Mouse (Mus musculus) left cerebral cortex, adult 18-20 months (tissue): ENCODE results near the gene AC170998.1. TPM values are rescaled to one million over a fixed set of nuclear protein-coding genes. Genes with fewer than 3 reads are reported as not detected.
"Not testable (repeated sequence)": the region's sequence is repeated elsewhere in the genome, so short reads cannot be mapped to it uniquely, and the experiment has no call there.

Experiments
- DNase-seq, 2 experiments: peaks; one replicate each; pipeline ENCODE4 v3.0.0; 2021 to 2022; ENCODE audit warnings: low spot score in 2 of 2, mixed read lengths in 1 of 2
- total RNA-seq, 2 experiments: library from RNA; stranded (reverse); gene quantifications; 2 replicates each; pipeline ENCODE4 v1.2.3; 2021

AC170998.1 gene
- total RNA-seq, 2 experiments from 2014 or later, result 2.8 TPM

GRCm38 (mm10) chr17:28706697-28707096 lies 19.2 kb upstream of the AC170998.1 start:
- DNase-seq, result no peak

GRCm38 (mm10) chr17:28707136-28707627 lies 18.7 kb upstream of the AC170998.1 start:
- DNase-seq, result no peak

GRCm38 (mm10) chr17:28707816-28708215 lies 18.1 kb upstream of the AC170998.1 start:
- no peak for DNase-seq

GRCm38 (mm10) chr17:28708989-28709388 lies 16.9 kb upstream of the AC170998.1 start:
- DNase-seq, result no peak

GRCm38 (mm10) chr17:28709552-28710290 lies 16.2 kb upstream of the AC170998.1 start:
- DNase-seq, result no peak

- DNase-seq, result no peak
Observed at GRCm38 (mm10) chr17:28710291-28710688, 15.6 kb upstream of the AC170998.1 start.

GRCm38 (mm10) chr17:28711237-28711636 lies 14.6 kb upstream of the AC170998.1 start:
- DNase-seq, result no peak

DNA sequence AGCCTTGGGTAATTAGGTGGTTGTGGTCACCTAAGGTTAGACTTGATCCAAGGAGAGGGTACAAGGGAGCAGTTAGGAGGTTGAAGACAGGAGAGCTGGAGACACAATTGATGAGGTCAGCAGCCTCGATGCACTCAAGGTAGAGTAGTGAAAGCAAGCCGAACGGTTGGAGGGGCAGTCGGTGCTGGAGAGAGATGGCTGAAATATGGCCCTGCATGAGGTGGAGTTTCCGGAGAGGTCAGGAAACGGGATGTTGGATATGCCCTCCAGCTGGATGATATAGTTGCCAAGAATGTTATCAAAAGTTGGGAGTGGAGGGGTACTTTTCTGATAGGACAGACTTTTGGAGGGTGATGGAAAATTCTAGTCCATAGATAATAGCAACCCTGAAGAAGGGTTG lies 13.6 kb upstream of the AC170998.1 start:
- DNase-seq, result no peak

- DNase-seq, result no peak
Observed at GRCm38 (mm10) chr17:28714006-28714405, 11.9 kb upstream of the AC170998.1 start.

- no peak for DNase-seq
Observed at GRCm38 (mm10) chr17:28715832-28716548, 9.9 kb upstream of the AC170998.1 start.

GRCm38 (mm10) chr17:28717535-28717934 lies 8.3 kb upstream of the AC170998.1 start:
- DNase-seq, result no peak

DNA sequence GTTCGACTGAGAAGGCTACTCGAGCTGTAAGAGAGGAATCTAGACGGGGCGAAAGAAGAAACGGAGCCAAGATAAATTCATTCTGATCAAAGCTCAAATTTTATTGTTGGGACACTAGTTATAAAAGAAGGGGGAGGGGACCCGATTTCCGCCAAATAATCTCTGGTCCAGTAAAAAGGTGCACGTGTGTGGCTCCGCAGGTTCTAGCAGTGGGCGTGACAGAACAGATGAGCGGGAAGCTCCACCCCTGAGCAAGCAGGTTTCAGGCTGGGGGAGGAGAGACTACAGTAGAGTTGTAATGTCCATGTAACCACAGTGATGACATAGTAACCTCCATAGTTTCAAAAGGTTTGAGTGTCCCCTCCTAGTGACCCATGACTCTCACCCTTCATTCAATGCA lies 1.6 kb downstream of the AC170998.1 start:
- not testable (repeated sequence) for DNase-seq

DNA sequence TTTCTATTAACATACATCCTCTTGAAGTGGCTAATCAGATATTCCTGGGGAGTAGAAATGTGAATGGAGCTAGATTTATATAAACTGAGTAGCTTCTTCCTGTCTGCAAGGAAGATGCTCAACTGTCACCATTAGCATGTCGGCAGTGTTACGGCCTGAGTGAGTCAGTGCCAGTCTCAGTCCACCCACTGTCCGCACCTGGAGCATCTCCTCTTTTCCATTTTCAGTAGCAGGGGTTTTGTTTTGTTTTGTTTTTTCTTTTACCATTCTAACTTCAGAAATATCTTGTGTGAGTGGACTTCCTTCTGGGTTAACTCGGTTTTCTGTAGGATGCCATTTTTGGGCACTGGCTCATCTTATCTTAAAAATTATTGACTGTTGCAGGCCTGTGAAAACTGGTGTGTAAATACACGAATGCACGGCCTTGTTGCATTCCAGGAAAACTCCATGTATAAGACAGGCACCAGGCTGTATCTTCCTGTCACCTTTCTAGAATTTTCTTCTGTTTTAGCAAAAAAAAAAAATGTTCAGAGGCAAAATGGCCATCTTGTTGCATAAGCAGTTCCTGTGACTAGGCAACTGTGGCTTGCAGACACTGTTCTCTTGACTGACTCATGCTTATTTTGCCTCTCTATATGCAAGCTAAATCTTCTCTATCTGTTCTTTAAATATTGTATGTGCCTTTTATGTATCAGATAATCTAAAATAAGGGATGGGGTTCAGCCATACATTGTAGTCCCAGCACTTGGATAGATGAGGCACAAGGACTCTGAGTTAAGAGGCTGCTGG lies 9.6 kb downstream of the AC170998.1 start:
- peak in 1 of 2 experiments; percentile 31 for DNase-seq

DNA sequence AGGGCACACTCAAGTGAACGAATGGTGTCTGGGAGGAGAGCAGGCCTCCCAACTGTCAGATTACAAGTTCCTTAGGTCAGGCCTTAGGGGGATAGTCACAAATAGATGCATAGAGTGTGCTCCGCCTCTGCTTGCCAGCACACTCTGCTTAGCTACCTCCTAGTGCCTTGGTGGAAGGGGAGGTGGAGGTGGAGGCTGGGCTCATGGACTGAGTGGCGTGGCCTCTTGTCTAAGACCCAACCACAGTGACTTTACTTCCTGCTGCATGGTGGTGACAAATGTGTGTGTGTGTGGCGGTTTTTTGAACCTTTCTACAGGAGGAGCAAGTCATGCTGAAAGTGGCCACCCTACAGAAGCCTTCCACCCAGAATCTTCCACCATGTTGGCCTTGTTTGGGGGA lies 10.6 kb downstream of the AC170998.1 start:
- no peak for DNase-seq

DNA sequence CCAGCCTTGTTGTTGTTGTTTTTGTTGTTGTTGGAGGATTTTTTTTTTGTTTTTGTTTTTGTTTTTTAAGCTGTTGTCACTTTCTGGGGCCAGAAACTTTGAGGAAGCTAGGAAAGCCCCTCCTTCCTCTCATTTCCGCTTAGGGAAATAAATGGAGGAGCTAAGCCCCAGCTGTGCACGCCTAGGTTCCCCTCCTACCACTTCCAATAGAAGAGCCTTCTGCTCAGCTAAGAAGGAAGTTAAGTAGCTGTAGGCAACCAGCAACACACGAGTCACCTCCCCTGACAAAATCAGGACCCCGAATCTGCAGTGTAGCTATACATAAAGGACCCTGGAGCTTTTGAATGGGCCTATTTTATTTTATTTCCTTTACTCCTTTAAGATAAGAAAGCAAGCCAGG lies 12.1 kb downstream of the AC170998.1 start:
- DNase-seq, result no peak

DNA sequence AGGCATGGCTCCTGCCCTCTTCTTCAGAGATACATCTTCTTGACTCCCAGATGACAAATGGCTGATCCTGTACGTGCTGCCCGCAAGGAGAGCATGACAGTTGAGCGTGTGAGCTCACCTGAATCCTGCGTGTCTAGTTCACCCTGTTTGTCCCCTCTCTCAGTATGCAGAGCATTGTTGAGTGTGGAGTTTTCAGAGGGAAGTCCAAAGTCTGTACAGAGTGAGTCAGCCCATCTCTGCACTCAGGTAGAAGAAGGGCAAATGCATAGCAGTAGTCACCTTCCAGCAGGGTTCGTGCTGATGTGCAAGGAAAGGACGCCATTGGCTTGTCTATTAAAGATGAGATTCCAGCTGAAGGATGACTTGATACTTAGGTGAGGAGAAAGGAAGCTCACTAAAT lies 13.4 kb downstream of the AC170998.1 start:
- DNase-seq, result no peak

DNA sequence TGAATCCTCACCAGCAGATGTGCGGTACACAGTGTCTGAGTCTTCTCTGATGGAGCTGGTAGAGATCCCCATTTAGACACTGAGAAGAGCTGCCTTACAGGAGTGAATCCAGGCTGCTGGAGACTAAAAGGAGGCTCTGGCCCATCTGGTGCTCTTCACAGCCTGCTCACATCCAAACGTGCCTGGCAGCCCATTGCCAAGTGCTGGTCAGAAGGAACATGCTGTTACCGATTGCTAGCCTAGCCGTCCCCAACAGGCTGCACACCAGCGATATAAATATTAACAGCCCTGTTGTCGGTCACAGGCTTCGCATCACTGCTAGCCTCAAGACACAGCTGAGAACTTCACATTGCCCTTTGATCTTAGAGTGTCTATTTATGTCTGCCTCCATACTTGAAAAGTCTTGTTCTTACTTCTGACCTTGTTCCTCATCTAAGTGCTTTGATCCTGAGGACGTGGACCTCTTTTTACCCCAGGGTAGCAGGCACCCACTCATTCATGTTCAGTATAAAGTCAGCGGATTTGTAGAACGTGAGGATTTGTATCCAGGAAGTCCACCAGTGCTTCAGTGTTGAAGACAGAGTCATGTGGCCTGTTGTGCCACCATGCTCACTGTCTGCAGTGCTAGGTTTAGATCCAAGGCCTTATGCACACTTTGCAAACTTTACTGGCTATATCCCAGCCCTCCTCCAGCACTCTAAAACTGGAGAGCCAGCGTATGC lies 17.4 kb downstream of the AC170998.1 start:
- DNase-seq, result peak; percentile 71 to 77

DNA sequence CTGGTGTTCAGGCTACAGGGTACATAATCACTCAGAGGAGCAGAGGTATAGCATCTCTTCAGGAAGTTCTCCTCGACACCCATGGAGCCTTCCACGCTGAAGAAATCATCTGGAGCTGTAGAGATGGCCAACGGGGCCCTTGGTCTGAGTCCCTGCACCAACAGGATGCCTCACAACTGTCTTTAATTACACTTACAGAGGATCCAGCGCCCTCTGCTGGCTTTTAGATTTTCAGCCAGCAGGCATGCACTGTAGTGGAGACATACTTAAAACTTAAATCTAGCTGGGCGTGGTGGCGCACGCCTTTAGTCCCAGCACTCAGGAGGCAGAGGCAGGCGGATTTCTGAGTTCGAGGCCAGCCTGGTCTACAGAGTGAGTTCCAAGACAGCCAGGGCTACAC lies 18.0 kb downstream of the AC170998.1 start:
- no peak for DNase-seq

GRCm38 (mm10) chr17:28745773-28746172 lies 19.9 kb downstream of the AC170998.1 start:
- DNase-seq, result peak in 1 of 2 experiments; percentile 40

DNA sequence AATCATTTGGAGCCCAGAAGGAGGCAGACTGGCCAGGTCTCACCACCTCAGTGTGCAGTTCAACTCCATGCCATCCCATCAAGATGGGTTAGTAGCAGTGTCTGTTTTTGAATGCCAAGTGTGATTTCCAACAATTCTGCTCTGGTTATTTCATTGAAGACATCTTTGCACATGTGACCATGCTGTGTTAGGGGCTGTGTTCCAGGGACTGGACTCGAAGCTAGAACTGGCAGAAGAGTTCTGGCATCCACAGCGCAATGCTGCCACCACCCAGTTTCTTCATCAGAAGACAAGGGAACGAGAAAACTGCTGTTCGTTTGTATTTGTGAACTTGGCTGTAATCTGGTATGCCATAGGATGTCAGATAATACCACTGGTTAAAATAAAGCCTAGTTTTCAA lies 22.1 kb downstream of the AC170998.1 start:
- DNase-seq, result no peak

DNA sequence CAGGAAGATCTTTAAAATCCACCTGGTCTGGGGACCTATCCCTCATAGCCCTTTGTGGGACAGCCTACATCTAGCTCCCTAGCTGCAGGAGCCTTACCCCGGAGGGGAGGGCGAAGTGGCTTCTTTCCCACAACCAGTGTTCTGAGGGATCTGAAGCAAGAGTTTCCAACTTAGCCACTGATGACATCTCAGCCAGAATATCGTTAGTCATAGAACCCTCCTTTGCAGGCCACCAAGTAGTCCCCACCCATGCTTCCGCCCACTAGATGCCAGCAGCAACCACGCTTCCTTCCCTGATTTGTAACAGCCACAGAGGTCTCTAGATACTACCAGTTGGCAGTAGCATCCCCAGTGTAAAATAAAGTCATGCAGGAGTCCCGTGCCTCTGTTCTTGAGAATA lies 24.7 kb downstream of the AC170998.1 start:
- peak in 1 of 2 experiments; percentile 16 for DNase-seq
